Mouse (Mus musculus): ENCODE data around the gene Gm49366.
A peak's percentile ranks its signal among the peaks of the same experiment; 100 is the strongest.
"Not testable (repeated sequence)": the region's sequence is repeated elsewhere in the genome, so short reads cannot be mapped to it uniquely, and the experiment has no call there.

Gene Gm49366

DNA sequence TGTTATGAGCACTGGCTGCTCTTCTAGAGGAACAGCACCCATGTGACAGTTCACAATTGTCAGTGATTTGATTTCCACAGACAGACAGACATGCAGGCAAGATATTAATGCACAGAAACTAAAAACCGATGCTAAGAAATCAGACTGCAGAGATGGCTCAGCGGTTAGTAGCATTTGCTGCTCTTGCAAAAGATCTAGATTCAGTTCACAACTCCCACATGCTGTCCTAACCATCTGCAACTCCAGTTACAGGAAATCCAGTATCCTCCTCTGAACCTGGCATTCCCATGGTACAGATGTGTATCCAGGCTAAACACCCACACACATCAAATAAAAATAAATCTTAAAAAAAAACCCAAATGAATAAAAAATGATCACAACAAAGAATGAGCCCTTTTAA lies 33.0 kb downstream of the Gm49366 start:
- DNase-seq (ENCODE audit: low read depth in 1 of 2, low spot score in 2 of 2) = no peak

DNA sequence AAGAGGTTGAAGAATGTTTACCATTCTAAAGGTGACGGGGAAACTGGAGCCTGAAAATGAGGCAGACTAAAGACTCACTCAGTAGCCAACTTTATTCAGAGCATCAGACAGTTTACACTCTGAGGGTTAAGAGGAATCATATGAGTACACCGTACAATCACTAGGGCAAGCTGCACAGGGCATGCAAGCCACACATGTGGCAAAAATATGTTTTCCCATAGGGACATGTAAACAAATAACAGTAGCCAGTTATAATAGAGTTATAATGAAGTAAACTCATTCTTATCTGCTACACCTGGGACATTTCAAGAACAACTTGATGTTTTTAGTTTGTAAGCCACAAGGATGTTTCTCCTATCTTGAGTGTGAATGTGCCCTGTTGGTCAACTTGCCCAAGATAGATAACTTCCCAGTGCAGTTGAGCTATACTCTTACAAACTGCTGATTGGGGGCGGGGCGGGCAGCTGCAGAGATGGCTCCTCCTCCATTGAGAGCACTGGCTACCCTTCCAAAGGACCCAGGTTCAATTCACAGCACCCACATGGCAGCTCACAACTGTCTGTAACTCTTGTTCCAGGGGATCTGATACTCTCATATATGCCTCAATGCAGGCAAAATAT lies 38.7 kb downstream of the Gm49366 start:
- DNase-seq (ENCODE audit: low read depth in 1 of 2, low spot score in 2 of 2) = no peak

GRCm38 (mm10) chr12:84083842-84084241 lies 45.1 kb downstream of the Gm49366 start:
- no peak for DNase-seq (ENCODE audit: low read depth in 1 of 2, low spot score in 2 of 2)

DNA sequence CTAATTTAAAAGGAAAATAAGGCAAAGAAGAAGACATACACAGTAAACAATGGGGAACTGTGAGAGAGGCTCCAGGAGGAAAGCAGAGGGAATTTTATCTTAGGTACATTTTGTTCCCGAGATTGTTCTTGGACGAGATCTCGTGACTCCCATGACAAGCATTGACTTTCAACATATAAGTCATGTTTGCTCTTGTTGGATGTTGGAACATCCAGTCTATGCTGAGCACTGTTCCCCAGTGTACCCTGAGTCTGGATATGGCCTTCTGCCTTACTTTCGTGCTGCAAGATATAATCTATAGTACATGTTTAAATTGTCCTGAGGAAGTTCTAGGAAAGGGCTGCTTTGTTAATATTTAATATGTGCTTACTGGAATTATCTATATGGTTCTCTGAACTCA lies 45.8 kb downstream of the Gm49366 start:
- DNase-seq (ENCODE audit: low read depth in 1 of 2, low spot score in 2 of 2) = no peak

DNA sequence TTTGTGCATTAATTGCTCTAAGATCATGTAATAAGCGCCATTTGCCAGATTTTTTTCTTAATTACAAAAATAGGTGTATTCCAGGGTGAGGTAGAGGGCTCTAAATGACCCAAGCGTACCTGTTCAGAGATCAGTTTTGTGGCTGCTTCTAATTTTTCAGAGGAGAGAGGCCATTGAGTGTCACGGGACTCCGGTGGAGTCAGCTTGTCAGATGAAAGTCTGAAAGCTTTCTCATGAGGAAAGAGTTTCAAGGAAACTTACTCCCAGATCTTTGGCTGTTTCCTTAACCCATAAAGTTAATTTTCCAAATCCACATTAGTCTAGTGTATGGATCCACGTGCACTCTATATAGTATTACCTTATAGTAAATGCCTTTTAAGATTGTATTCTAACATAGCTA lies 55.9 kb downstream of the Gm49366 start:
- not testable (repeated sequence) for DNase-seq (ENCODE audit: low read depth in 1 of 2, low spot score in 2 of 2)

GRCm38 (mm10) chr12:84099605-84100004 lies 60.9 kb downstream of the Gm49366 start:
- DNase-seq (ENCODE audit: low read depth in 1 of 2, low spot score in 2 of 2) = no peak

- DNase-seq (ENCODE audit: low read depth in 1 of 2, low spot score in 2 of 2) = no peak
These were observed 61.3 kb downstream of the Gm49366 start for GRCm38 (mm10) chr12:84100071-84100470.

- DNase-seq (ENCODE audit: low read depth in 1 of 2, low spot score in 2 of 2) = peak in 1 of 2 experiments; percentile 9
These were observed 62.1 kb downstream of the Gm49366 start, which contains the start of gene Acot6 for GRCm38 (mm10) chr12:84100604-84101492. Gene Acot6 (plus strand): TSS chr12:84100654.

DNA sequence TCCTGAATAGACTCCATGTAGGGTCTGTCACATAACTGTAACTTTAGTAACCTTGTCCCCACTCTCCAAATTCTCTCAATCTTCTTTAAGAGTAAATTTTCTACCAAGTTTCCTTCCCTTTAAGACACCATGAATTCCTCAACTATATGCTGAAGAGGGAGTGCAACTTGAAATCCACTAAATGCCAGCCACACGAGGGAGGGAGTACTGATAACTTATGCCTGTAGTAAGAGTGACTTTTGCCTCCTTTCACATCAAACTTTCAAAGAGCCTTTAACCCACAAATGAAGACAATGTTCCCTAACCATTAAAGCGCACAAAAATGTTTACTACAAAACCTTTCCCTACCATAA lies 62.7 kb downstream of the Gm49366 start:
- no peak for DNase-seq (ENCODE audit: low read depth in 1 of 2, low spot score in 2 of 2)

- DNase-seq (ENCODE audit: low read depth in 1 of 2, low spot score in 2 of 2) = no peak
These were observed 68.3 kb downstream of the Gm49366 start for GRCm38 (mm10) chr12:84107012-84107411.

GRCm38 (mm10) chr12:84107692-84108091 lies 69.0 kb downstream of the Gm49366 start:
- peak in 1 of 2 experiments; percentile 4 for DNase-seq (ENCODE audit: low read depth in 1 of 2, low spot score in 2 of 2)

All from monocyte, adult 2 months (primary cell).